Mouse (Mus musculus) cortical plate, adult 2 months (tissue): ENCODE measurements around the gene Dlat. TPM values are rescaled to one million over a fixed set of nuclear protein-coding genes. Genes with fewer than 3 reads are reported as not detected.
A peak's percentile ranks its signal among the peaks of the same experiment; 100 is the strongest.

Source experiments
- H3K27ac ChIP-seq: fragments of 200-500 bp; 2 replicates; pipeline ENCODE4 v1.5.1; 2012; ENCODE audit warnings: low read length, control low read depth, inconsistent platforms; ENCODE audit not compliant: insufficient read depth
- H3K4me1 ChIP-seq: fragments of 200-500 bp; 2 replicates; pipeline ENCODE4 v1.6.1; 2011; ENCODE audit warnings: low read length; ENCODE audit not compliant: control insufficient read depth, insufficient read depth
- H3K4me3 ChIP-seq: fragments of 200-500 bp; 2 replicates; pipeline ENCODE4 v1.5.1; 2011; ENCODE audit warnings: mild to moderate bottlenecking, low read length, control low read depth; ENCODE audit not compliant: insufficient read depth
- CTCF ChIP-seq: fragments of 200-500 bp; IDR thresholded peaks from 2 replicates; pipeline ENCODE4 v1.5.1; 2011; ENCODE audit warnings: mild to moderate bottlenecking, control low read depth, low read length; ENCODE audit not compliant: insufficient read depth; ENCODE audit errors: extremely low read depth
- POLR2A ChIP-seq: fragments of 200-500 bp; IDR thresholded peaks from 2 replicates; pipeline ENCODE4 v1.6.1; 2011; ENCODE audit warnings: mild to moderate bottlenecking, low read length, control low read depth; ENCODE audit not compliant: insufficient read depth; ENCODE audit errors: extremely low read depth
- polyA plus RNA-seq: library from polyadenylated mRNA; depleted of rRNA; stranded (reverse); fragments of >200 nt; gene quantifications from 2 replicates; pipeline ENCODE4 v1.2.3, GENCODE M21; 2012

Dlat gene
- polyA plus RNA-seq, 1 experiment = 49.4 TPM

DNA sequence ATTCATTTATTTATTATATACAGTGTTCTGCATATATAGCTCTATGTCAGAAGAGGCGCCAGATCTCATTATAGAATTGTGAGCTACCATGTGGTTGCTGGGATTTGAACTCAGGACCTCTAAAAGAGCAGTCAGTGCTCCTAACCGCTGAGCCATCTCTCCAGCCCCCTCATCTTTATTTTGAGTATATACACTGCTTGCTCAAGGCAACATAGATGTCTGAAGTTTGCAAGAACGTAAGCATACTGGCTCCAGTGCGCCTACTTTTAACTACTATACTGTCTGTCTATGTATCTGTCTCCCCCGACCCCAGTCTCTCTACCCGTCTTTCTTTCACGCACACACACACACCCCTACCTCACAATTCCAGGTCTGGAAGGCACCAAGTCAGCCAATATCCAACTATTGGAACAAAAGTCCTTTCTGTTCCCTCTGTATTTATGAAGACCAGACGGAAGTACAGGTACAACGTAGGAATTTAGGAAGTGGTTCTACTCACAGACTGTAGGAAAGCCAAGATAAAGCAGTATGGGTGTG, 41.7 kb downstream of the Dlat start:
- peak overlapping the region; percentile 100 for H3K4me3 ChIP-seq
- H3K27ac ChIP-seq = no peak overlapping the region
- TF ChIP-seq POLR2A (no peak), CTCF (no peak)
- H3K4me1 ChIP-seq = no peaks in the 10 kb centered on the region

DNA sequence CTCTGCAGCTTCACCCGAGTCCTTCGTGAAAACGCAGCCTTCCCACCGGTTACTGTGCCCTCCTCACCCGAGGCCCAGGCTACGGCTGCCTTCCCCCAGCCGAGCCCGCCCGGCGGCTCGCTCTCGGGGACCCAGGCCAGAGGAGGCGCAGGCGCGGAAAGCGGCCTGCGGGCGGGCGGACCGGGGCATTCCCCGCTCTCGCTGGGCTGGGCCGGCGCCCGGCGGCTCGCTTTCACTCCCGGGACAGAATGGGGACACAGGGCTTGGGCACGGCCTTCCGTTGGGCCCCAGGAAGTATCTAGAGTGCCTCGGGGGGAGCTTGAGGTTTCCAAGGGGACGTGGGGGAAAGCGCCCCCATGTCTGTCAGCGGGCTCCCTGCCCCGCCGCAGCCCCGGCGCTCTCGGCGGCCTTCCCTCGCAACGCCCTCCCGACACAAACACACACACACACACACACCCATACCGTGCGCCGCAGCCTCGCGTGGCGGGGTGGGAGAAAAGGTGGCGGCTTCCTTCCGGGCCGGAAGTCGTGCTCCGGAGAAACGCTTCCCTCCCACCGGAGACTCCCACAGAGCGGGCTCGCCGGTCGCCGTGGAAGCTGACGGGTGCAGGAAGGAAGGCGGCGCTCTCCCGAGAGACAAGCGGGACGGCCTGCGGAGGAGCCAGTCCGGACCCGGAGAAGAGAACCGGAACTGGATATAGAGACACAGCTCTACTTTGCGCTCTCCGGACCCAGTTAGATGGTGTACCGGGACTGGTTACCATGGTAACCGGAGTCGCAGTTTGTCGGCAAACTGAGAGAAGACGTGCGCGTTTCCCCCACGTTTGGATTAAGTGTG, 42.6 kb downstream of the Dlat start, which contains the start of the genes Pih1d2 and Nkapd1:
Gene Pih1d2, plus strand, starts transcription at position 556 of the 838 bp plus-strand sequence.
Gene Nkapd1, minus strand, starts transcription at position 699 of the 838 bp plus-strand sequence.
- Histone ChIP-seq H3K4me3 (peak within 1 kb of the TSS; percentile 100), H3K27ac (peak within 1 kb of the TSS; percentile 84), H3K4me1 (no peaks in the 10 kb centered on the region)
- peak; percentile 63; the same call in 1 of the 2 replicates for TF ChIP-seq POLR2A
- no peak for TF ChIP-seq CTCF

DNA sequence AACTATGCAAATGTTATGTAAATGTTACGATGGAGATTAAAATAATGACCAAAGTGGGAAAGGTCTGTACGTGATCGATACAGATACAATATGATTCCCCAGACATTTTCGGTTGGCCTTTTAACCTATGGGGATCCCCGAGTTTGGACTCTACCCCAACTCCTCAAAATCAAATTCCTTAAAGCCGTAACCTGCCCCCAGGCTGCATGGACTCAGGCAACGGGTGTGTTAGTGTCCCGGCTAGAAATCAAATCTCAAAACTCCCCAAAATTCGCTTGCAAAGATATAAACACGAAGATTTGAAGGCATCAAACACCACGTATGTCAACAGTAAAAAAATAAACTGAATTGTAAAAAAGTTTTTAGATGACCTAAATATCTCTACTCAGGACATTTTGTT, 43.4 kb downstream of the Dlat start:
- peak overlapping the region; percentile 100 for H3K4me3 ChIP-seq
- no peak for TF ChIP-seq CTCF
- no peak for TF ChIP-seq POLR2A
- H3K27ac ChIP-seq = peak overlapping the region; percentile 84; the same call in 1 of the 2 replicates
- H3K4me1 ChIP-seq = no peaks in the 10 kb centered on the region; the same call in 1 of the 2 replicates

DNA sequence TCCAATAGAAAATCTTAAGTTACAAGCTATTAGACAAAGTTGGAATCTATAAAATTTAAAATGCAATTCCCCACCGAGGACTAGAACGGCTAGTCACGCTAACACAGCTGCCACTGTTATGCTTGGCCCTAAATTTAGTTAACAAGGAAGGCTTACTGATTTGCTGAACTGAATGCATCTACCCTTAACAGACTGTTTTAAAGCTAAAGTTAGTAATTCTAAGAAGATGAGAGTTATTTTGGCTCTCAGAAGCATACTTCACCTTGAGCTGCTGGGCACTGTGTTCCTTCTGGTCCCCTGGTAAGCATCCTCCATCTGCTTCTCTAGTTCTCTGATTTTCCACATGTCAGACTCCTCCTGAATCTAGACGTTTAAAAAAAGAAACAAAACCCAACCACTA, 47.5 kb downstream of the Dlat start:
- Histone ChIP-seq H3K4me1 (no peaks in the 10 kb centered on the region; the same call in 1 of the 2 replicates), H3K27ac (peak overlapping the region; percentile 88; the same call in 1 of the 2 replicates), H3K4me3 (no peak overlapping the region)
- TF ChIP-seq CTCF (no peak), POLR2A (no peak)

DNA sequence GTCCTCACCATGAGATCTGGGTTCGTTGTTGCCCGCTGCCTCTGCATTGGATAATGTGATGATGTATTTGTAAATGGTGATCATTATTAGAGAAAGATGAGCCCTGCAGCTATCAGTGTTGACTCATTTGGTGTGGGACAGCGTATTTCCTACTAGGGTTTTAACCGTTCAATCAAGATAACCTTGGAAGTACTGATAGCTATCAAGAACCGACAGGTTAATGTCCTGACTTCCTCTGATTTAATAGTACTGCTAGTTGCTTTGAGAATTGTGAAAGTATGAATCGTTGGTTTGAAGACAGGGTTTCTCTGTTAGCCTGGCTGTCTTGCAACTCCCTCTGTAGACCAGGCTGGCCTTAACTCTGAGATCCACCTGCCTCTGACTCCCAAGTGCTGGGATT, 55.2 kb downstream of the Dlat start:
- peak overlapping the region; percentile 78 for H3K4me3 ChIP-seq
- TF ChIP-seq CTCF = no peak
- TF ChIP-seq POLR2A = no peak

DNA sequence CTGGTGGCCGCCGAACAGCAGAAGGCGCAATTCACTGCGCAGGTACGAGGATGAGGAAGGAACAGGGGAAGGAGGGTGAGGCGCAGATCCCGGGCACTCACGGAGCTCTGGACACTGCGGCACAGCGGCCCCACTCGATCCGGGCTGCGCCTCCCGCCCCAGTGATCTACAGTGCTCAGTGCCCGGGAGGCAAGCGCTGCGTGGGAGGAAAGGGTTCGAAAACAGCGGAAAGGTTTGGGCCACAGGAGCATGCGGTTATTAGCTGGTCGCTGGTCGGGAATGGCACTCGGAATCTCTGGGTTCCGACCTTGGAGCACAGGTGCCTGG, 55.6 kb downstream of the Dlat start:
- TF ChIP-seq CTCF = no peak
- no peak for TF ChIP-seq POLR2A
- peaks cover 9% of the 10 kb centered on the region for H3K4me1 ChIP-seq
- H3K4me3 ChIP-seq = peak overlapping the region; percentile 78
- peak overlapping the region; percentile 40 for H3K27ac ChIP-seq

More for the DNA sequence above, 55.2 kb downstream of the Dlat start:
- Histone ChIP-seq H3K27ac (peak overlapping the region; percentile 40; the same call in 1 of the 2 replicates), H3K4me1 (peaks cover 9% of the 10 kb centered on the region)

DNA sequence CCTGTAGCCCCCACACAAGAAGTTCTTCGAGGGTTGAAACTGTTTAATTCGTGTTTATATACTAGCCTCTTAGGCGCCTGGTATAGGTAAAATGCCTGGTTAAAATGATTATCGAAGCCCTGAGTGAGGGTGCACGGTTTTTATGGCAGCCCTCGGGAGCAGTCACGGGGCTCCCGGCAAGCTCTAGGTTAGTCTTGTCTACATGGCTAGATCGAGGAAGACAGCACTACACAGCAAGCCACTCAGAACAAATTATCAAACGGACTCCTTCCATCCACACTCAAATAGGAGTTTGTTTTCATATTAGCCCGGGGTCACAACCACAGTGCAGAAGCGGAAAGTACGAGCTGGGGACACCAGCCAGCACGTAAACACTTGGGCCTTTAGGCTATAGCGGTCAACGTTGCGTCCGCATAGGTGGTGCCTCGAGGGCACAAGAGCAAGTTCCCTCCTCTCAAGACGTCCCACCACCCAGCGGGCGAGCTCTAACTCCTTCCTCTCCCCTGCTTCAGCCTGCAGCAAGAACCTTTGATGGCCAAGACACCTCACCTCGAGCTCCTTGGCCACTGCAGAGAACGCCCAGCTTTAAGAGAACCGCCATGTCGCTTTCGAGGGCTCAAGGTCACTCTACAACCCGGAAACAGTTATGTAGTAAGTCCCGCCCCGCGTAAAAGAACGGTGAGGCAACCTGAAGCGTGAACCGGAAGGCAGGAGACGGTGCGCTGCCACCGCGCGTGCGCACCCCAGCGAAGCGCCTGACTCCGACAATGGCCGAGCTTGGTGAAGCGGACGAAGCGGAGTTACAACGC, 56.2 kb downstream of the Dlat start, which contains the start of the genes Sdhd and Timm8b:
Gene Sdhd, minus strand, starts transcription at position 624 of the 809 bp plus-strand sequence.
Gene Timm8b, plus strand, starts transcription at position 722 of the 809 bp plus-strand sequence.
- no peak for TF ChIP-seq CTCF
- TF ChIP-seq POLR2A = peak; percentile 92
- H3K4me3 ChIP-seq = peak within 1 kb of the TSS; percentile 78
- peaks cover 9% of the 10 kb centered on the region for H3K4me1 ChIP-seq
- H3K27ac ChIP-seq = peak within 1 kb of the TSS; percentile 41

DNA sequence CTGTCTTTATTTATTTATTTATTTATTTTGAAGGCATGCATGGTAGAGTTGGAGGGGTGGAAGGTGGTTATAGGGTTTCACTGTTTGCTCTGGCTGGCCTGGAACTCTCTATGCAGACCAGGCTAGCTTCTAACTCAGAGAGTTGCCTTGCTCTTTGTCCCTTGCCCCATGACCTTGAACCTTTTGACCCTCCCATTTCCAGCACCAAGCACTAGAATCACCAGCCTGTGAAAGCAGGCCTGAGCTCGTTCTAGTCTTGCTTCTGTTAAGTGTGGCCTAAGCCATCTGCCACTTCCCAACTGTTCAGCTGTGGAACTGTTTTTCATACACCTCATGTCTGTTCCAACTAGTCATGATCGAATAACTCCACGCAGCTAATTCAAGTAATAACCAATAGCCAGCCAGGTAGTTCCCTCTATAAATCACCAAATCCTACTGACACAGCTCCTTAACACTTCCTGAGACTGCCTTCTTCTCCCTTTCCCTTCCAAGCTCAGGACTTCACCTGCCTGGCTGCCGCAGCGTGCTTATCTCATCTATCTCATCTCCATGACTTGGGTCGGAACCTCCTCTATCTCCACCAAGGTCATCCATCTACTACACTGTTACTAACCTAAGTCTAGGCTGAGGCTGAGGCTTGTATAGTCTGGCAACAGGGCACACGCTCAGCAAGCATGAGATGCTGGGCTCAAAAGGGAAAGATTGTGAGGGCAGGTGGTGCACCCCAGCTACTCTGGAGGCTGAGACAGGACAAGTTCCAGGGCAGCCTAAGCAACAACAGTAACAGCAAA, 57.3 kb downstream of the Dlat start:
- Histone ChIP-seq H3K4me1 (peaks cover 9% of the 10 kb centered on the region), H3K27ac (no peak overlapping the region), H3K4me3 (peak overlapping the region; percentile 78)
- TF ChIP-seq CTCF = no peak
- TF ChIP-seq POLR2A = no peak

DNA sequence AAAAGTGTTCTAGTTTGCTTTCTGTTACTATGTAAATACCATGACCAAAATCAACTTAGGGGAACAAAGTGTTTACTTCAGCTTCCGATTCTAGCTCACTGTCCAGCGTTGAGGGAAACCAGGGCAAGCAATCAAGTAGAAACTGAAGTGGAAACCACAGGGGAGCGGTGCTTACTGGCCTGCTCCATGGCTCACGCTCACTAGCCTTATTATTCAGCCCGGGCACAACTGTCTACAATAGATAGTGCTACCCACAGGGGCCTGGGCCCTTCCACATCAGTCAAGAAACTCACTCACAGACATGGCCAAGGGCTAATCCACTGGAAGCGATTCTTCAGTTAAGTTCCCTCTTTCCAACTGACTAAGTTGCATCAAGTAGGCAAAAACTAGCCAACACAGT, 58.0 kb downstream of the Dlat start:
- TF ChIP-seq POLR2A (no peak), CTCF (no peak)
- H3K4me1 ChIP-seq = peaks cover 9% of the 10 kb centered on the region
- no peak overlapping the region for H3K4me3 ChIP-seq
- no peak overlapping the region for H3K27ac ChIP-seq
